Mouse (Mus musculus) T-cell, adult 2 months (primary cell): ENCODE results near the gene Itga1.

Experiments
- DNase-seq: peaks from one replicate; pipeline ENCODE4 v3.0.0; 2022; ENCODE audit warnings: low spot score

Gene Itga1

GRCm38 (mm10) chr13:115050660-115051559 is 50.9 kb downstream of the Itga1 start:
- DNase-seq: no peak

GRCm38 (mm10) chr13:115042652-115043051 is 59.1 kb downstream of the Itga1 start:
- DNase-seq: no peak

- DNase-seq: no peak
Observed at GRCm38 (mm10) chr13:115037304-115037703, 64.5 kb downstream of the Itga1 start.

GRCm38 (mm10) chr13:115035387-115035786 is 66.4 kb downstream of the Itga1 start:
- no peak for DNase-seq

GRCm38 (mm10) chr13:115033135-115033534 is 68.6 kb downstream of the Itga1 start:
- DNase-seq: no peak

- no peak for DNase-seq
Observed at GRCm38 (mm10) chr13:115031177-115032000, 70.4 kb downstream of the Itga1 start.

GRCm38 (mm10) chr13:115025394-115025793 is 76.4 kb downstream of the Itga1 start:
- no peak for DNase-seq

- DNase-seq: no peak
Observed at GRCm38 (mm10) chr13:115022117-115022787, 79.5 kb downstream of the Itga1 start.

GRCm38 (mm10) chr13:115021411-115021810 is 80.4 kb downstream of the Itga1 start:
- no peak for DNase-seq

- DNase-seq: no peak
Observed at GRCm38 (mm10) chr13:115020727-115021126, 81.0 kb downstream of the Itga1 start.

- DNase-seq: no peak
Observed at GRCm38 (mm10) chr13:115017545-115017944, 84.2 kb downstream of the Itga1 start.

- no peak for DNase-seq
Observed at GRCm38 (mm10) chr13:115011547-115011946, 90.2 kb downstream of the Itga1 start.

- DNase-seq: no peak
Observed at GRCm38 (mm10) chr13:115006213-115006835, 95.4 kb downstream of the Itga1 start.

GRCm38 (mm10) chr13:115005342-115005741 is 96.4 kb downstream of the Itga1 start:
- DNase-seq: no peak

GRCm38 (mm10) chr13:115003444-115004053 is 98.2 kb downstream of the Itga1 start:
- no peak for DNase-seq

GRCm38 (mm10) chr13:115002837-115003236 is 98.9 kb downstream of the Itga1 start:
- DNase-seq: no peak

- DNase-seq: no peak
Observed at GRCm38 (mm10) chr13:115002155-115002554, 99.6 kb downstream of the Itga1 start.

GRCm38 (mm10) chr13:114999582-114999981 is 102.2 kb downstream of the Itga1 start:
- DNase-seq: no peak

- DNase-seq: no peak
Observed at GRCm38 (mm10) chr13:114998100-114998499, 103.7 kb downstream of the Itga1 start.

GRCm38 (mm10) chr13:114992260-114993014 is 109.3 kb downstream of the Itga1 start:
- DNase-seq: no peak

- no peak for DNase-seq
Observed at GRCm38 (mm10) chr13:114987668-114988067, 114.1 kb downstream of the Itga1 start.
